Mouse (Mus musculus) heart, postnatal 14 days (tissue): ENCODE measurements around the gene Carm1. TPM values are rescaled to one million over a fixed set of nuclear protein-coding genes. Genes with fewer than 3 reads are reported as not detected.
"Not testable (repeated sequence)": the region's sequence is repeated elsewhere in the genome, so short reads cannot be mapped to it uniquely, and the experiment has no call there.

ENCODE experiments used
- DNase-seq, 2 experiments: peaks; one replicate each; pipeline ENCODE4 v3.0.0; 2021 to 2022
- intact Hi-C: fragments of 180-260 bp; cut with DNase I; formaldehyde crosslinking; loops from one replicate; pipeline ENCODE4 v1.15.1; 2025
- total RNA-seq, 2 experiments: library from RNA; stranded (reverse); gene quantifications; 2 replicates each; pipeline ENCODE4 v1.2.3; 2021

Gene Carm1
- total RNA-seq, 2 experiments from 2014 or later = 50.3 to 54.2 TPM

DNA sequence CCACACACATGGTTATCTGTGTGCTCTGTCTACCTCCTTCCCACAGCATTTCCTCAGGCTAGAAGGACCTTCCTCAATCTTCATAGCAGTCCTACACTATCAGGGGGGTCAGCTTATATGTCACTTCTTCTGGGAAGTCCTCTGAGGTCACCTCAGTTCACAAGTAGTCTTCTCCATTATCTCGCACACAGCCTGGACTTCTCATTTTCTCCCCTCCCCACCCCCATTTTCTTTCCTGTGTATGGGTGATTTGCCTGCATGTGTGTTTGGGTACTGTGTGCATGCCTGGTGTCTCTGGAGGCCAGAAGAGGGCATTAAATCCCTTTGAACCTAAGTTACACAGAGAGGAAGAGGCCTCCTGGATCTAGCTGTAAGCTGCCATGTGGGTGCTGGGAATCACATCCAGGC is 18.8 kb upstream of the Carm1 start:
- intact Hi-C loops = no loop called here
- no peak for DNase-seq

DNA sequence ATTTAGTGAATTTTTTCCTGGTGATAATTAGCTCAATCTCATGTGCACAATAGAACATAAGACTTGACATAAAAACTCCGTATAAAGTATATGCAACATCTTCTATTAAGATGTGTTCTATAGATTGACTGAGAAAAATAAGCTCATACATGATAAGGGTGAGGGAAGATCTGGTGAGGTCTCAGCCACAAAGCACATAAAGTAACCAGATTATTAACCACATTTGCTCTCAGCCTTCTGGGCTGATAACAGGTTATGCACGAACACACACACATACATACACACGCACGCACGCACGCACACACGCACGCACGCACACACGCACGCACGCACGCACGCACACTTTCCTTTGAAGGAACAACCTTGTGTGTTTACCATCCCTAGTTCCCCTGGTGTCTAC is 10.2 kb upstream of the Carm1 start:
- DNase-seq = no peak
- intact Hi-C loops = no loop called here

DNA sequence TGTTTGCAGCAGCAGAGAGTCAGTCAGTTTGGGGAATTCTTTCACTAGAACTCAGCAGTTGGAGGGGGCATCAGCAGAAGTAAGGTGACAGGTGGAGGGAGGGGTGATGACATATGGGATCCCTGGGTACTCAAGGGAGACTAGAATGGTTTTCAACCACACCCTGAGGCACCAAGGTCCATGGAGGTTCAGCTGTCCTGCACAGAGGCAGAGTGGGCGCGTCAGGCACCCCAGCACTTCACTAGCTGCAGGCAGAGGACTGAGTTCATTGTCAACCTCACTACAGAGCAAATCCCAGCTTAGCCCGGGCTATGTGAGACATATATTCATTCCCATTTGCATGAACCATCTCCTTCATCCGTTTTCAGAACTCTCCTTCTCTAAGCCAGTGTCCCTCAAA is 9.7 kb upstream of the Carm1 start:
- no peak for DNase-seq
- intact Hi-C loops = no loop called here

DNA sequence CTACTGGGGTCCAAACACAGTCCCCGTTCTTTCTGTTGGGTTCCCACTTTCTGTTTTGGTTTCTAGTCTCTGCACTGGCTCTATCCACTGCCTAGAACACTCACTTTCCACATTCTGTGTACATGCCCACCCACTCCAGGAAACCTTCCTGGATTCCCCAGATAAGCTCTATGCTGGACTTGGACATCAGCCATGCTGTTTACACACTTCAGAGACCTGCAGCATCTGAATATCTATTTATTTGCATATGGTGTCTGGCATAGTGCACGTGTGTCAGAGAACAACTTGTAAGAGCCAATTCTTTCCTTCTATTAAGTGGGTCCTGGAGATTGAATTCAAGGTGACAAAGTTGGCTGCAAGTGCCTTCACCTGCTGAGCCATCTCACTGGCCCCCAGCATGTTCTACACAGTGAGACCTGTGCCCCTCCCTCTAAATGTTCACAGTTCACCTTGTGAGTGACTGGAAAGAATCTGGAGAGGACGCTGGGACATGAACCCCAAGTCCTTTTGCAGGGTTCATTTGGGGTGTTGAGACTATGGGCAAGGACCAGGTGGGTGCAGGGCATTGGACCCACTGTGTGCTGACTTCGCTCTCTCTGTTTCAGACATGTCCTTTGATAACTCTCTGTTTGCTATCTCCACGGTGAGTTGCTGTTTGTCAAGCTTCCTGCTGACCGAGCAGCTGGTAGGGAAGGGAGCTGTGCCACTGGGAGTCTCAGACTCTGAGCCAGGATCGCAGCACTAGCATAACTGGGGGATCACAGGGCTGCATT is 6.5 kb upstream of the Carm1 start:
- no peak for DNase-seq
- intact Hi-C loops = no loop called here

DNA sequence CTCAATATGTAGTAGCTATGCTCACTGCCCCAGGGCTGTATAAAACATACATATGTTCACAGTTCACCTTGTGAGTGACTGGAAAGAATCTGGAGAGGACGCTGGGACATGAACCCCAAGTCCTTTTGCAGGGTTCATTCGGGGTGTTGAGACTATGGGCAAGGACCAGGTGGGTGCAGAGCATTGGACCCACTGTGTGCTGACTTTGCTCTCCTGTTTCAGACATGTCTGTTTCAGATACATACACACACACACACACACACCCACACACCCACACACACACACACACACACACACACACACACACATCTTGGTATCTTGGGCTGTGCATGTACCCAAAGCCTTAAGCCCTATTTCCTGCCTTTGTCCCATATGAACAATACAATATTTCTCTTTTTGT is 4.7 kb upstream of the Carm1 start:
- intact Hi-C loops = not testable (repeated sequence)

DNA sequence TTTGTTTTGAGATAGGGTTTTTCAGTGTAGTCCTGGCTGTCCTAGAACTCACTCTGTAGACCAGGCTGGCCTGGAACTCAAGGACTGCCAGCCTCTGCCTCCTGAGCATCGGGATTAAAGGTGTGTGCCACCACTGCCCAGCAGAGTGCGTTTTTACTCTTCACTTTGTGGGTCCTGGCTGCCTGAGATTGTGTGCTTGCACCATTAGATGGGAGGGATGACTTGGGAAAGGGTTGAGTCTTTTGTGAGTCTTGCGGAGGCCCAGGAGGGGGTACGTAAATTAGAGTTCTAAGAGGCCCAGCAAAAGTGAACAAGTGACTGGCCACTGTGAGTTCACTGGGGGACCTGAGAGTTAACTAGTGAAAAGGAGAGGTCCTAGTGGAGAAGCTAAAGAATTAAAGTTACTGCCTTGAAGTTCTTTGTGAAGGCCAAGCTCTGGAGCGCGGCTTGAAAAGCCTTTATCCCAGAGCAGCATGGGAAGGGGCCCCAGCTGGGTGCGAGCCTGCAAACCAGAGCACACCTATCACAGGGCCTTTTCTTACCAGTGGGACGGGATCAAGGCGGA is 1.3 kb upstream of the Carm1 start:
- intact Hi-C loops = loop anchor here (2.0 to 5.0 kb wide), 2 partner anchors 29 to 47 kb away; partner anchors contain the start of genes Timm29 and Yipf2

More for the DNA sequence above, 4.7 kb upstream of the Carm1 start:
- not testable (repeated sequence) for DNase-seq

DNA sequence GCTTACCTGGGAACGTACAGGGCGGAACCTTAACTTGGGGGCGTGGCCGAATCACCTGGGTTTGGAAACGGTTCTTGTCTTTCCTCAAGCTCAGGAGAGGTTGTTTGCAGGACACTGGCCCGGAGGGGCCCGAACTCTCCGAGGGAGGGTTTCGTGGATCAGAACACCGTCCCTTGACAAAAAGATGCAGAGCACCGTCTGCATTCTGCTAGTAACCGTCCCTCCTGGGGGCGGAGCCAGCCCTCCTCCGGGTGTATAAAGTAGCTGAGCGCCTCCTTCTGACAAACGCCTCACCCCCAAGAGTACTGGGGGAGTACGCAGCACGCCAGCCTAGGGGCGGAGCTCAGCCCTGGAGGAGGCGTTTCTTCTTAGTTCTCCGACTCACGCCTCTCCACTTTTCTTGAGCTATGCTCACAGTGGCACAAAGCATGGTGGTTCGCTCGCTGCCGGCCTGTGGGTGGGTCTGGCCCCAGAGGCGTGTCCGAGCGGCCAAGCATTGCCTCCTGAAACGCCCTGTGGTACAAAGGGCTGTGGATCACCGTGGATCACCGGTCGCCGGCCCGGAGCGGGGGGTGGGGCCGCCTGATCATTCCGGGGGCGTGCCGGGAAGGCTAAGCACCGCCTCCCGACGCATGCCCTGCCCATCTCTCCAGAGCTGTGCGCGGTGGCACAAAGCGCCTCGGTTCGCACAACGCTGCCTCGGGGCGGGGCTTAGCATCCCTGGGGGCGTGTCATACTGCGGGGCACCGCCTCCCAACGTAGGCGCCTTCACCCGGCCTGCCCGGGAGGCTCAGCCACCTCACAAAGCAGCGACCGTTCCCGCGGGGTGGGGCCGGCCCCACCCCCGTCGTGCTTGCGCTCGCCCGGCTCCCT is 542 bp upstream of the Carm1 start:
- intact Hi-C loops = loop anchor here (2.0 to 5.0 kb wide), 2 partner anchors 29 to 46 kb away; partner anchors contain the start of genes Timm29 and Yipf2
- DNase-seq = peak; percentile 99 to 100

More for the DNA sequence above, 1.3 kb upstream of the Carm1 start:
- no peak for DNase-seq

DNA sequence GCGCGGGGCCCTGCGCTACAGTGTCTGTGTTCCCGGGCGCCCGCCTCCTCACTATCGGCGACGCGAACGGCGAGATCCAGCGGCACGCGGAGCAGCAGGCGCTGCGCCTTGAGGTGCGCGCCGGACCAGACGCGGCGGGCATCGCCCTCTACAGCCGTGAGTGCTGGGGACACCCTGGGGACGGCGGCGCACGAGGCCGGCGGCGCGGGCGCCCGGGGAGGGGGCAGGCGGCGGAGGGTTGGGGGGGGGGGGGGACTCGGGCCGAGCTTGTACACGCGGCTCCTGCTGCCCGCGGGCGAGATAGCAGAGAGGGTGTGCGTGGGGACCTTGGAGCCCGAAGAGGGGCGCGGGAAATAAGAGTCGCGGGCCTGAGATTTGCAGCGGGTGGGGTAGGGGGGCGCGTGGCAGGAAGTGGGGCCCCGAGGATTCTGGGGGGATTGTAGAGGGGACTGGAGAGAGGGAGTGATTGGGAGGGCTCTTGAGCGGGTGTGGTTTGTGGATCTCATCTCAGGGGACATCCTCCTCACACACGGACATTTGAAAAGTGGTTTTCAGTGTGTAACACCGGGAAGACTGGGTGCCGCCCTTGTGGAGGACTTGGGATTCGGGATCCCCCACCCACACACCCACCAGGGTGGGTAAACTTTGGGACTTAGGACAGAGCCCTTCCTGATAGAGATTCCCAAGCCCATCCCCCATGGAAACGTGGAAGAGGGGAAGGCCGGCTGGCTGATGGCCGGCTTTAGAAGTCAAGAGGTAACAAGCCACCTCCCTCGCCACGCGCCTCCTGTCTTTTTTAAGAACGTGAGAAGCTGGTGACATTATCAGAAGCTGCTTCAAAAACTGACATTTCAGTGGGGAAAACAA is 614 bp downstream of the Carm1 start:
- intact Hi-C loops = loop anchor here (5.0 kb wide), 1 partner anchor 45 kb away; the partner anchor contains the start of genes Timm29 and Yipf2
- peak; percentile 32 to 71 for DNase-seq

DNA sequence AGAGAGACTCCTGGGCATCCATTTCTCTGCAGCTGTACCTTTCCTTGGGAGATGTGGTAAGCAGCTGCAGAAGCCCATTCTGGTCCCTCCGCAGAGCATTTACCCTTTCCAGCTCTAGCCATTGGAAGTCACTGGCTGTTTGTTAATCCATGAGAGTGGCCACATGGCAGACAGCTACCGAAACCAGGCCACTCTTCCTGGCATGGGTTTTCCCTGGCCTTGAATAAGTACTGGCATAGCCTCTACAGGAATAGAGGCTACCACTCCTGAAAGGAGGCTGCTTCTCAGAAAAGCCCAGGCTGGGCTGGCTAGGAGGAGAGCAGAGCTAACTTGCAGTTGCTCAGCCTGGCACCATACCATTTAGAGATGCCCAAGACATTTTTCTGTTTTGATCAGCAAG is 4.4 kb downstream of the Carm1 start:
- intact Hi-C loops = no loop called here
- no peak for DNase-seq

DNA sequence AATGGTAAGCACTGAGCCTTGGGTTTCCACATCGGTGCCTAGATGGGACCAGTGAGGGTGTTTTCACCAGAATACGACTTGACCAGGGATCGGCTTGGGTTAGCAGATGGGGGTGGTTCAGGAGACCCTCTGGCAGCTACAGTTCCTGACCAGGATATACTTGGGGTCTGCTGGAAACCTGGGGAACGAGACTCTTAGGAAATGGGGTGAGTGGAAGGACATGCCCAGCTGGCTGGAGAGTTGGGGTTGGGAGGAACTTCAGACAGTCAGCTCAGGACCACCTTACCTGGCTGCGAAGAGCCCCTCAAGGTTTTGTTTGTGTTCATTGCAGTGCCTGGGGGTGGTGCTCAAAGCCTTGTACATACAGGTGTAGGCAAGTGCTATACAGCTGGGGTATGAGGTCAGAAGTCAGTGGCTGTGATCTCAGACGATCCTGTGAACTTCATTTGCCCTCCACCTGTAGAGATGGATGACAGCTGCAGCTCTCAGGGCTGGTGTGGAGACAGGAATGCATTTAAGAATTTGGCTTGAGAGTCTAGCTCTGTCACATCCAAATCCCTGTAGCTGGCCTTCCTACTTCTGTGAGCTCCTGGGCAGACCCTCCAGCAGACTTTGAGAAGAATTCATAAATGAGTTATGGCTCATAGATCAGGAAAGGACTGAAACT is 7.0 kb downstream of the Carm1 start:
- intact Hi-C loops = no loop called here
- no peak for DNase-seq

DNA sequence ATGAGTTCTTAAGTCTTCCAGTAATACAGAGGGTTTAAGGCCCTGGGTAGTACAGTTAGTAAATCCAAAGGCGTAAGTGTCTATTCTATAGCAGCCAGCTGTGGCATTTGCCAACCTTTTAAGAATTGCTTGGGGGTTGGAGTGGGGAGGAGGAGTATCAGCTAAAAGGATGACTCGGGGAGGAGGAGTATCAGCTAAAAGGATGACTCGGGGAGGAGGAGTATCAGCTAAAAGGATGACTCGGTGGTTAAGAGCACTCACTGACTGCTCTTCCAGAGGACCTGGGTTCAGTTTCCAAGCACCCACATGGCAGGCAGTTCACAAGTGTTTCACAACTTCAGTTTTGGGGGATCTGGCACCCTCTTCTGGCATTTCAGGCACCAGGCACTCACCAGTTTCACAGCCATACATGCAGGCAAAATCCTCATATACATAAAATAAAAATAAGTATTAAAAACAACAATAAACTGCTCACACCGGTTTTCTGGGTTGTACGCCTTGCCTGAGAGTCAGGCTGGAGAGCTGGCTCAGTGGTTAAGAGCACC is 8.6 kb downstream of the Carm1 start:
- intact Hi-C loops = no loop called here

DNA sequence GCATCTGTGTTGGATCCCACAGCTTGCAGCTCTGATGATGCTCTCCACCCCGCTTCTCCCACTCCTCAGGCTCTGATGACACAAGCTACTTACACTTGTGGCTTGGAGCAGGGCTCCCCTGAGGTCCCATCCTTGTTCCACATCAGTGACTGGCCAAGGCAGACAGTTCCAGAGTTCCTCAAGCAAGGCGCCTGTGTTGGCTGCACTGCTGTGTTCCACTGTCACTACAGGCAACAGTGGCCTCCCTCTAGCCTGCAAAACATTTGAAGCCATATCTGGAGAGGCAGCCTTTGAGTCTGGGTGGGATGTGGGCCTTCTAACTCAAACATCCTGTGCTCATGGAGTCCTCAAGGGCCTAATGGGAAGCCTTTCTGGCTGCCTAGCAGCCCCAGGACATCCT is 10.3 kb downstream of the Carm1 start:
- no peak for DNase-seq
- intact Hi-C loops = no loop called here

More for the DNA sequence above, 8.6 kb downstream of the Carm1 start:
- no peak for DNase-seq

DNA sequence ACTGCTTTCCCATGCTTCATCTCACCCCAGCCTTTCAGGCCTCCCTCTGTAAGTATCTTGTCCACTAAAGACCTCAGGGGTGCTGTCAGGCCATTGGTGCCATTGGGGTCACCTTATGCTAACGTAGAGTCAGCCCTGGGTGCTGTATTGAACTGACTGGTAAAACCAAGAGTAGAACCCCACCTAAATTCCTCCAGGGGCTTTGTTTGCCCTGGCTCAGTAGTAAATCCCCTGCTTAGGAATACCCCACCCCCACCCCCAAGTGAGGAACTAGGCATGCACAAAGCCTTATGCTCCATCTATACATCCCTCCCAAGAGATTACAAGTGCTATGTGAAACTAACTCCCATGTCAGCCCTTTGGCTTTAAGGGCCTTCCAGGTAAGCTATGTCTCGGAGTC is 10.9 kb downstream of the Carm1 start:
- no peak for DNase-seq
- intact Hi-C loops = no loop called here

DNA sequence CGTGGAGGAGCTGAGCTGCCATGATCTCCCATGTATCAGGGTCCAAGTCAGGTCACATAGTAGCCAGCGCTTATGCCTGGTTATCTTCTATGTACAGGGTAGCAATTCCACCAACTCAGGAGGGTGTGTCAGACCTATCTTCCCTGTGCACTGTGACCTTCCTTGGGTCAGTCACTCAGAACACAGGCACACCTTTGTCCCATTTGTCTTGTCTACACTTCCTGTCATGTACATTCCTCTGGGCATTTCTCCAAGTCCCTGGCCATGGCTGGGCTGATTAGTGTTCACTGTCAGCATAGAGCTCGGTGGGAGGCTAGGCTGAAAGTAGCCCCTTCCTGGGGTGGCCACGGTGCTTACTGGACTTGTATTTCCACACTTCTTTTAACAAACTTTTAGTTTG is 11.7 kb downstream of the Carm1 start:
- DNase-seq = peak; percentile 19 to 34
- intact Hi-C loops = no loop called here

DNA sequence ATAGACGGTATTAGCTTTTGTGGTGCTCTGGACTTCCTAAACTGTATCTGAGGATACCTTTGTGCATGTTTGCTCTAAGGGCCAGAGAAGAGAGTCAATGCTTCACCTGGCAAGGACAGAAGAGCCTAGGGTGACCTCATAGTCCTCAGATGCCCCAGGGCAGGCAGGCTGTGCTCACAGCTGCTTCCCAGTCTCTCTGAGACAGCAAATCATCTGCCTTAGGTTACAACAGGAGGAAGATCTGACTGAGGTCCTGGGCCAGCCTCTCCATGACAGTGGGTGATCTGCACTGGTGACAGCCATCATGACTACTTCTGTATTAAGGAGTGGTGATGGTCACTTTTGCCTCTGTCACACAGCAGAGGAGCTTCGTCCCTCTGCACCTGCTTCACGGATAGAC is 12.5 kb downstream of the Carm1 start:
- intact Hi-C loops = no loop called here
- DNase-seq = no peak

DNA sequence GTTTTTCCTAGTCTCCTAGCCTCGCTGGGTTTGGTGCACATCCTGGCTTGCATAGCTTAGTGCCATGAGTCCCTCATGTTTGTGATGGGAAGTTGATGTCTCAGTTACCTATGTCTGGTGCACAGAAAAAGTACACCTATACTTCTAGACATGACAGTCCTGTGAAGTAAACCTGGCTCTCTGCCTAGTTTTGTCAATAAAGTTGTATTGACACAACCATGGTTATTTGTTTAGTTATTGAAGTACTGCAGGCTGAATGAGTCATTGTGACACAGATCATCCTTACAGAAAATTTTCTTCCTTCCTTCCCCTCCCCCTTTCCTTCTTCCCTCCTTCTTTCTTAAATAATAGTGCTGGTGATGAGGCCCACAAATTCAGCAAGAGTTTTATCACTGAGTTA is 17.7 kb downstream of the Carm1 start:
- no peak for DNase-seq
- intact Hi-C loops = no loop called here

DNA sequence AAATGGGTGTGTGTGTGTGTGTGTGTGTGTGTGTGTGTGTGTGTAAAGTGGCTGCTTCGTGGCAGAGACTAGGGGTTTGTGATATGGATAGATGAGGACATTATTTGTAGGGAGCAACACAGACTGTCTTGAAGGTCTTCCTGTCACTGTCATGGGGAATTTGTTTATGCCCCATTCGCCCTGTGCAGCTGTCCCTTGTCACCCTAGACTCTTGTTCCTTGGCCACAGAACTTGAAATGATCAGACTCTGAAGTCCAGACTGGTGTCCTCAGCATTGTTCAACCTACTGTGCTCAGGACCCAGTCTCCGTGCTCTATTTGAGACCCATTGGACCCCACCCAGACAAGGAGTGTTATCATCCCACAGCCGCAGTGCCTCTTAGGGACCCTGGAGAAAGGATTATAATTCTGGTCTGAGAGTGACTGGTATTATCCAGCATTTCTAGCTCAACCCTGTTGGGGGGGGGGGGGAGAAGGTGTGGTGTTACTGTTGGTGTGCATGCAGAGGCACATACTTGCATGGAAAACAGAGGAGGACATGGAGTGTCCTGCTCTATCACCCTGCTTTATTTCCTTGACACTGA is 18.4 kb downstream of the Carm1 start:
- intact Hi-C loops = no loop called here

DNA sequence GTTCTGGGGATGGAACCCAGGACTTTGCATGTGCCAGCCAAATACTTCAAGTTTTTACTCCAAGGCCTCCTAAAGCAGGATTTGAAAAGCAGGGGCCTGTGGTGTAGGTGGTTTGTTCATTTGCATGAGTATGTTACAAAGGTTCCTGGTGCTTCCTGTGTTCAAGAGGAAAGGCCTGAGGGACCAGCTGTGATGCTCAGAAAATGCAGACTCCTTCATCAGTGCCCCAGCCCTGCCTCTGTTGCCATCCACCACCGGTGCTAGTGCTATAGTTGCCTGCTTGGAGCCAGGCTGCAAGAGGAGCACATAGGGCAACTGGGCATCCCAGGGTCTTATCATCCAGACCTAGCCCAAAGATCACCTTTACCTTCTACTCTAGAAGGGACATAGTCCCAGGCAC is 19.8 kb downstream of the Carm1 start:
- intact Hi-C loops = no loop called here
- DNase-seq = no peak

More for the DNA sequence above, 18.4 kb downstream of the Carm1 start:
- no peak for DNase-seq

DNA sequence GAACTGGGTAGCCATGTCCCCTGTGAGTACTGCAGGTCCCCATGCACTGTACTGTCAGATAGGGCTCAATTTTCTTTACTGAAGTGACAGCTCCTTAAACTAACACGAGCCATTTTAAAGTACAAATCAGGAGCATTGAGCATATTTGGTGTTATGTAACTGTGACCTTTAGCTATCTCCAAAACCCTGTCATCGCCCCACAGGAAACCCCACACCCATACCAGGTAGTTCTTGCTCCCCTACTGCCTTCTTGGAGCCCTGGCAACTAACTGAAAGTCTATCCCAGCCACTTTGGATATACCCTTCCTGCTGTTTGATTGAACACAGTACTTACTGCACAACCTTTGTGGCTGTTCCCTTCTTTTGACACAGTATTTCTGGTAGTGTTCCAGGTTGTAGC is 20.4 kb downstream of the Carm1 start:
- no peak for DNase-seq
- intact Hi-C loops = no loop called here
